Mouse (Mus musculus) kidney, embryonic 14.5 days (tissue): ENCODE results near the gene Kcnip1. TPM values are rescaled to one million over a fixed set of nuclear protein-coding genes. Genes with fewer than 3 reads are reported as not detected.

Source experiments
- ATAC-seq: fragments of 200-750 bp; cut with Nextera tagmentation; 2 replicates; pipeline ENCODE4 v1.8.0; 2017; ENCODE audit warnings: moderate number of reproducible peaks, mild to moderate bottlenecking, moderate TSS enrichment, moderate library complexity; ENCODE audit not compliant: low FRiP score, low TSS enrichment
- H3K27ac ChIP-seq: fragments of 300-500 bp; sonication (generic); 2 replicates; pipeline ENCODE4 v1.5.1; 2014; ENCODE audit warnings: low read depth, mild to moderate bottlenecking, low read length, moderate library complexity, mixed read lengths
- H3K27me3 ChIP-seq: fragments of 300-500 bp; sonication (generic); 2 replicates; pipeline ENCODE4 v1.6.1; 2014; ENCODE audit warnings: mild to moderate bottlenecking, low read length; ENCODE audit not compliant: control insufficient read depth, insufficient read depth
- H3K36me3 ChIP-seq: fragments of 300-500 bp; sonication (generic); 2 replicates; pipeline ENCODE4 v1.6.1; 2014; ENCODE audit warnings: low read length, mixed read lengths; ENCODE audit not compliant: control insufficient read depth, insufficient read depth
- H3K4me1 ChIP-seq: fragments of 300-500 bp; sonication (generic); 2 replicates; pipeline ENCODE4 v1.6.1; 2014; ENCODE audit warnings: low read length, mixed read lengths; ENCODE audit not compliant: control insufficient read depth, insufficient read depth
- H3K4me2 ChIP-seq: fragments of 300-500 bp; sonication (generic); replicated peaks from 2 replicates; pipeline ENCODE4 v1.6.1; 2014; ENCODE audit warnings: low read depth, mild to moderate bottlenecking, low read length
- H3K4me3 ChIP-seq: fragments of 300-500 bp; sonication (generic); 2 replicates; pipeline ENCODE4 v1.5.1; 2014; ENCODE audit warnings: mild to moderate bottlenecking, low read length
- H3K9ac ChIP-seq: fragments of 300-500 bp; sonication (generic); 2 replicates; pipeline ENCODE4 v1.6.1; 2014; ENCODE audit warnings: low read depth, mild to moderate bottlenecking, low read length, moderate library complexity
- H3K9me3 ChIP-seq: fragments of 300-500 bp; sonication (generic); 2 replicates; pipeline ENCODE4 v1.6.1; 2016; ENCODE audit warnings: low read length; ENCODE audit not compliant: control insufficient read depth
- WGBS: fragments of 180-500 bp; shearing (Covaris S2); extraction: QIAGEN DNeasy Blood & Tissue Kit; methylation state at CpG from one replicate; pipeline ENCODE4 v1.1.7; 2014; 5-methylcytosine and 5-hydroxymethylcytosine counted together
- polyA plus RNA-seq: library from polyadenylated mRNA; unstranded; fragments of >200 nt; fragmentation: Nextera tagmentation; extraction: Ambion mirVana; gene quantifications from 2 replicates; pipeline ENCODE4 v1.2.1, GENCODE M21; 2014

Gene Kcnip1
- polyA plus RNA-seq, 1 experiment from 2014 or later, result 0.74 TPM

DNA sequence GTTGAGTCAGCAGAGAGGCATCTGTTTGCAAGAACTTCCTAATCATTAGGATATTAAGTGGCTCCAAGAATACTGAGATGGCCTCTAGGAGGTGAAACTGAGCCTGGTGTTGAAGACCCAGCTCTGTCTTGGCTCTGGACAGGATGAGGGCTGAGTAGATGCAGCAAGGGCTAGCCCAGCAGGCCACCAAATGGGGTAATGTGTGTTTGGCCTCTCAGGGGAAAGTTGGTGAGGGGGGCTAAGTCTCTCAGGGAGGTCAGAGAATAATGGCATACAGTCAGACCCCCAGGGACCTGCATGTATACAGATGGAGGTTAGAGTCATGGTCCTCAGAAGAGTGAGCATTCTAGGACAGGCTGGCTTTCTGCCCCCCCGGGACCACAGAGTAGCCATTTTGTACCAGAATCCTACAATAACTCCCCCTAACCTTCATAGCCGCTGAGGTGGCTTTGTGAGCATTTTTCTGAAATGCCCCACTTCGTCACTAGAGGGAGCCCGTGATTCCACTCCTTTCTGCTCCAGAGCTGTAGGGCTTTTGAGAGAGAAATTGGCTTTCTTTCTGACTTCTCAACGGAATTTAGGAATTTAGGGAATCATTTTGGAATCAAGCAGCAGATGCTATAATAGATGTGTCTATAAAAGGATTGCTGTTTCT lies 9.1 kb upstream of the Kcnip1 start:
- H3K4me3 ChIP-seq, result no peak overlapping the region
- no peaks in the 10 kb centered on the region for H3K4me1 ChIP-seq
- 11% methylated on average over 5 of the region's 5 CpGs for WGBS
- H3K36me3 ChIP-seq, result no peaks in the 10 kb centered on the region
- H3K27me3 ChIP-seq, result no peaks in the 10 kb centered on the region
- ATAC-seq, result no peak
- no peaks in the 10 kb centered on the region for H3K9me3 ChIP-seq
- H3K4me2 ChIP-seq, result no peak overlapping the region
- H3K9ac ChIP-seq, result no peak overlapping the region
- no peak overlapping the region for H3K27ac ChIP-seq

DNA sequence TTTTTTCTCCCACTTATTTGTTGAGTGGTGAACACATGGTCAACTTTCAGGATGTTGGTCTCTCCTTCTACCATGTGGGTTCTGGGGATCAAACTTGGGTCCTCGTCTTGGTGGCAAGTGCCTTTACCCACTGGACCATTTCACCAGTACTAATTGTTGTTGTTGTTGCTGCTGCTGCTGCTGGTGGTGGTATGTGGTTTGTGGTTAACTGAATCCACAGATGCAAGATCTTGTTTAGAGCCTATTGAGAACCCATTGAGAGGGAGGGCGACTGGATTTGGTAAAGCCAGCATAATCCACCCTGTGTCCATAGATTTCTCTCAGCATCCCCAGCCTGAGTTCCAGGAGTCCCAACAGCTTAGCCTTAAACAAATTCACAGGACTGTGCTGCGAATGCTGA lies 7.5 kb upstream of the Kcnip1 start:
- no peaks in the 10 kb centered on the region for H3K9me3 ChIP-seq
- H3K27ac ChIP-seq, result no peak overlapping the region
- no peak overlapping the region for H3K4me2 ChIP-seq
- H3K4me3 ChIP-seq, result no peak overlapping the region
- no peak for ATAC-seq
- no peak overlapping the region for H3K9ac ChIP-seq
- no peaks in the 10 kb centered on the region for H3K27me3 ChIP-seq
- no peaks in the 10 kb centered on the region for H3K36me3 ChIP-seq
- no peaks in the 10 kb centered on the region for H3K4me1 ChIP-seq
- 82% methylated on average over 3 of the region's 3 CpGs for WGBS

DNA sequence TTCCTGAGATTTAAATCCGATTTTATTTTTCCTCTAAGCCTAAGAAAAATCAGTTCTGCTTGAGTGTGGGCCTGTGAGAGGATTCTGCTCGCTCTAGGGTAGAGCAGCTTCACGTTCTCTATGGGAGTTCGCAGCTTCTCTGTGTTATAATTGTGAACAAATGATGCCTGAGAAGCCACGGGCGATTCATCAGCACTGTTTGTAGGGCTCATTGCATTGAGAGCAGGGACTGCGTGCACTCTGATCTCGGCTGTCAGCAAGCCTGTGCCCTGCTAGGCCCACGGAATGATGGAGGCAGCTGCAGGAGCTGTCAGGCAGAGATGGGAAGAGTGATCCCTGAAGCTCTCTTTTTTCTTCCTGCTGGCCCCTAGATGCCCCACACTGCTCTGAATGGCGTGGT lies 5.3 kb upstream of the Kcnip1 start:
- ATAC-seq, result no peak
- Histone ChIP-seq H3K4me3 (no peak overlapping the region), H3K27ac (no peak overlapping the region), H3K27me3 (no peaks in the 10 kb centered on the region), H3K36me3 (no peaks in the 10 kb centered on the region), H3K9ac (no peak overlapping the region), H3K9me3 (no peaks in the 10 kb centered on the region), H3K4me2 (no peak overlapping the region), H3K4me1 (0 out of 2 replicates have a peak, but pooled peaks cover under 1% of the 10 kb centered on the region)
- WGBS, result 65% methylated on average over 10 of the region's 10 CpGs

DNA sequence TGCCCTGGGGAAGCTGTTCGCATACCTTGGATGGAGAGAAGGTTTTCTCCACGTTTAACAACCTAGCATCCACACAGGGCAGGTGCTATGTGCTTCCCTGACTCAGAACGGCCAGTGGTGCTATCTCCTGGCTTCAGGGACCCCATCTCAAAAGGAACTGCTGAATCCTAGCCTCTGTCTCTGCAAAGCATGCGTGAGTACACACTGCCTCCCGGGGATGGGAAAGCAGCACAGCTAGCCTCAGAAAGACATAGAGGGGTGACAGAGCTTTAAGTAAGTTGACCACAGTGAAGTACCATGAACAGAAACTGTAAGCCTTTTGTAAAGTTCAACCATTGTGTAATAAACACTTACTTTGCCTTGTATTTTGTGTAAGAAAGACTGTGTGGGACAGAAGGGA lies 544 bp upstream of the Kcnip1 start:
- H3K27me3 ChIP-seq, result no peaks in the 10 kb centered on the region
- ATAC-seq, result no peak
- no peak overlapping the region for H3K9ac ChIP-seq
- H3K4me3 ChIP-seq, result no peak overlapping the region
- H3K36me3 ChIP-seq, result no peaks in the 10 kb centered on the region
- H3K4me2 ChIP-seq, result no peak overlapping the region
- no peak overlapping the region for H3K27ac ChIP-seq
- 0 out of 2 replicates have a peak, but pooled peaks cover 3% of the 10 kb centered on the region for H3K4me1 ChIP-seq
- H3K9me3 ChIP-seq, result no peaks in the 10 kb centered on the region
- WGBS, result 54% methylated on average over 5 of the region's 5 CpGs

DNA sequence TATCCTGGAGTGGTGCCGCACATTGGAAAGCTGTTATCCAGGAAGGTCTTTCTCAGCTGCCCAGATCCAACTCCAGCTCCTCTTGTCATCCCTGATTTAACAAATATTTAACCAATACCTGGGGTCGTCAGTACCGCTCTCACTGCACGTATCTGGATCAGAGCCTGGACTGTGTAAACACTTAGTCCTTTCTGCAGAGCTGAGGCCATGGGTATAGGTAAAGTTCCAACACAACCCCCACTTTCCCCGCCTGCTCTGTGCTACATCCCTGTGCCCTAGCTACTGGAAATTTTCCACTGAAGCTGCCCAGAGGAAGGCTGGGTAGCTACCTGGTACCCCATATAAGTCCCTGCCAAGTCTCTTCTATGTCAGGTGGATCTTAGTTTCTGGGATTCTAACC lies 3.0 kb downstream of the Kcnip1 start:
- no peaks in the 10 kb centered on the region for H3K36me3 ChIP-seq
- no peaks in the 10 kb centered on the region for H3K9me3 ChIP-seq
- H3K4me1 ChIP-seq, result 0 out of 2 replicates have a peak, but pooled peaks cover 3% of the 10 kb centered on the region
- no peak overlapping the region for H3K27ac ChIP-seq
- 86% methylated on average over 5 of the region's 5 CpGs for WGBS
- no peak overlapping the region for H3K4me2 ChIP-seq
- no peaks in the 10 kb centered on the region for H3K27me3 ChIP-seq
- H3K9ac ChIP-seq, result no peak overlapping the region
- H3K4me3 ChIP-seq, result no peak overlapping the region
- ATAC-seq, result no peak

DNA sequence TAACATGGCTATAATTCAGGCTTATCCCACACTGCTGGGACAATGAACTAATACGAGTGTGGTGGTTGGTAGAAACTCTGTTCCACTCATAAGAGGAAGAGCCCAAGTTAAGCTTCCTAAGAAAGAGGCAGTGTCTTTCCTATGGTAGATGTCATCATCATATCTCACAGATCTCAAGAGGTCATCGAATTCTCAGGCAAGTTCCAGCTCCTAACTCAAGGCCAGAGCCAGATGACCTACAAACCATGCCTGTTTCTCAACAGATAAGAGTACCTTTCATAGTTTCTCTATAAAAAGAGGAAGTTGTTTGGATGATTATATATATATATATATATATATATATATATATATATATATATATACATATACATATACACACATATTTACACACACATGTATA lies 6.4 kb downstream of the Kcnip1 start:
- no peak for ATAC-seq
- Histone ChIP-seq H3K4me1 (no peaks in the 10 kb centered on the region), H3K4me3 (no peak overlapping the region), H3K27me3 (no peaks in the 10 kb centered on the region), H3K4me2 (no peak overlapping the region), H3K36me3 (no peaks in the 10 kb centered on the region), H3K9ac (no peak overlapping the region), H3K27ac (no peak overlapping the region), H3K9me3 (no peaks in the 10 kb centered on the region)
- 87% methylated on average over 2 of the region's 2 CpGs for WGBS

- ATAC-seq, result no peak
- Histone ChIP-seq H3K9me3 (no peaks in the 10 kb centered on the region), H3K27ac (no peak overlapping the region), H3K4me3 (no peak overlapping the region), H3K4me1 (no peaks in the 10 kb centered on the region), H3K4me2 (no peak overlapping the region), H3K27me3 (no peaks in the 10 kb centered on the region), H3K36me3 (no peaks in the 10 kb centered on the region), H3K9ac (no peak overlapping the region)
- WGBS, result 75% methylated on average over 4 of the region's 4 CpGs
Observed at GRCm38 (mm10) chr11:33980146-33980545, 12.8 kb downstream of the Kcnip1 start.

- Histone ChIP-seq H3K4me1 (no peaks in the 10 kb centered on the region), H3K4me3 (no peak overlapping the region), H3K27ac (no peak overlapping the region), H3K9me3 (no peaks in the 10 kb centered on the region), H3K4me2 (no peak overlapping the region), H3K36me3 (no peaks in the 10 kb centered on the region), H3K27me3 (no peaks in the 10 kb centered on the region), H3K9ac (no peak overlapping the region)
- no peak for ATAC-seq
- WGBS, result 86% methylated on average over 2 of the region's 2 CpGs
Observed at GRCm38 (mm10) chr11:33975121-33975520, 17.8 kb downstream of the Kcnip1 start.

DNA sequence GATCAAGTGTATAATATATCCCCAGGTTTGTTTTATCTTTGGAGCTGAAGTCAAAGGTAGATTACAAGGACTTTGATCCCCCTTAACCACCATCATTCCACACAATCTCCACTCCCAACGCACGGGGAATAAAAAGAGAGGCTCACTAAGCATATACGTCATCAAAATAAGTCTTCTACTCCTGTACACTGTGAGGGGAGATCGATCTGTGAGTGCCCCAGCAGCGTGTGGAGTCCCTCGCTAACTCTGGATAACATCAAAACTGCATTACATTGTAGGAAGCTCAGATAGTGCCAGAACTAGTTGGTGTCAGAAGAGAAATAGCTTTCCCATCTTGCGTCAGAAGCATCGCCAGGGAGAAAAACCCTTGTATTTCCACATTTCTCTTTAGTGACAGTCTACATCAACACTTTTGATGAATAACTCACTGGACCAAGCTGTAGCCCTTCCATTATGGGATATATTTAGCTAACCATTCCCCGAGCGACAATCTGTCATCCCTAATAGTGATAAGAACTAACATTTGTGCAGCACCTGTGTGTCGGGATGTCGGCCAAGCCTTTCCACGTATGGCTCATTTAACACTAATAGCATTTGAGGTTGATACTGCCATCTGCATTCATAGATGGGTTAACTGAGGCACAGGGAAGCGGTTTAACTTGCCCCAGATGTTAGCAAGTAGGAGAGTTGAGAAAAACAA lies 18.5 kb downstream of the Kcnip1 start:
- Histone ChIP-seq H3K36me3 (no peaks in the 10 kb centered on the region), H3K4me3 (no peak overlapping the region), H3K4me2 (no peak overlapping the region), H3K27me3 (no peaks in the 10 kb centered on the region), H3K4me1 (no peaks in the 10 kb centered on the region), H3K9ac (no peak overlapping the region), H3K27ac (no peak overlapping the region), H3K9me3 (no peaks in the 10 kb centered on the region)
- WGBS, result 78% methylated on average over 14 of the region's 14 CpGs
- no peak for ATAC-seq
